Mouse (Mus musculus) urinary bladder, postnatal 4 days (tissue): ENCODE measurements at regions not wholly inside any gene's neighbourhood (a gene's known extent, or its start where the extent isn't known, plus 50 kb on each side); places are given as distances from the start of the nearest gene placed in this dataset.
"Not testable (repeated sequence)": the region's sequence is repeated elsewhere in the genome, so short reads cannot be mapped to it uniquely, and the experiment has no call there.

Experiments used
- DNase-seq, 2 experiments: peaks; one replicate each; pipeline ENCODE4 v3.0.0; 2021 to 2022; ENCODE audit warnings: low spot score in 2 of 2

DNA sequence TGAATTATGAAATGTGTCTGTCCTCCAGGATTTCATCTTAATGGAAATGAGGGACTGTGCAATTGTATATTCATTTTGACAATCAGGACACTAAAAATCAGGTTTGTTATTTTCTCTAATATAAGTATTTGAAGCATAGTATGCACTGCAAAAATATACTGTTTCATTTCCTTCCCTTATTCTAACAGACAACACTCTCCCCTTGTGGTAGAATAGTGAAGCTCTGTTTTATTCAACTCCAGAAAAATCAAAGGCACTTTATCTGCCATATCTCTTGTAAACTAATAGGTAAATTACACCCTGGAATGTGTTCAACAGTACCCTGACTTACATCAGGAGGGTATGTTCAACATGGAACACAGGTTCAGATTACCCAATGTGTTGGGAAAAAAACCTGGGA, 137.7 kb upstream of the Zfp960 start:
- no peak for DNase-seq

DNA sequence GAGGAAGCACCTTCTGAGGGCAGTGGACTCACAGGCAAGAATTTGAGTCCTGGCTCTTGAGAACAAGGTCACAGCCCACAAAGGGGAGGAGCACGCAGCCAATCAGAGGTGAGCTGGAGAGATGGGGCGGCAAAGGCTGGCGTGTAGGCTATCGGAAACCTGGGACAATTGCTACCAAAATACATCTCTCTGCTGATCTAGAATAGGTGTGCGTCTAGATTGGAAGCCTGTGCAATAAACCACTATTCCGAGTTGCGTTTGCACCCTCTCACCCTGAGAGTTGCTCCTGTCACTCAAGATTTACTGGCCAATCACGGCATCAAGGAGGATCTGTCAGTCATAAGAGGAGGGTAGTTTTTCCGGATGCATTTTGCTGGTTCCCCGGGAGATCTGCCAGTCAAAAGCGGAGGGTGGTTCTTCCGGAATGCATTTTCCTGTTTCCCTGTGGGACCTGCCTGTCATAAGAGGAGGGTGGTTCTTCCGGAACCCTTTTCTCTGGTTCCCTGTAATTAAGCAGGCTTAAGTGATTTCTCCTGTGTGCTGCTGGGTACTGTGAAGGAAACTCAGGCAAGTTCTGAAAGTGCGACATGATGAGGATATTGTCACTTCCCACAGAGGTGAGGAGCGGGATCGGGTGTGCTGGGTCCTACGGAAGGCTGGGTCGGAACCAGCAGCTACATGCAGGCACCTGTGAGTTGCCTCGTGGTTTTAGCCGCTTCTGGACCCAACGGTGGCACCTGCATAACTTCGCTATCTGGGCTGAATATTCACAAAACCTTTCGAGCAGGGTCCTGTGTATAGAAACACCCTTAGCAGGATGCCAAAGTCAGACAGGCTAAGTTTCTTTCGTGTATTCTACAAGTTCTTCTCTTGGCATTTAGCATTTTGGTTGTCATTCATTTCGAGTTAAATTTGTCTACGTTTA, 112.6 kb upstream of the Zfp960 start:
- peak; percentile 80 to 81 for DNase-seq

DNA sequence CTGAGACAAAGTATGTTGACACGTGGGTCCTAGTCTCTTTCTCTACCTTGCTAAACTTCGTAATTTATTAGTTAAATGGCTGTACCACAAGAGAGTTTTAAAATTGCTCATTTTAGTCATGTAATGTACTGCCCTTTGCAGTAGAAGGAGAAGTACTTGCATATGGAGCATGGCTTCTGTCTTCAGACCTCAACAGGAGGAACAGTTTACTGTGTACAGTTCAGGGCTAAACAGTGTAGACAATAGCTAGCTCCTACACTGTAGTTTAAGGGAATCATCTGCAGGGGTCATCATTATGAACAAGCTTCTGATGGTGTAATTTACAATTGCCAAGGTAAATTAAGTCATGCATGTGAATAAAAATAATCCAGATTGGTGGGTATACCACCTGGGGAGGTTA, 111.8 kb upstream of the Zfp960 start:
- not testable (repeated sequence) for DNase-seq

DNA sequence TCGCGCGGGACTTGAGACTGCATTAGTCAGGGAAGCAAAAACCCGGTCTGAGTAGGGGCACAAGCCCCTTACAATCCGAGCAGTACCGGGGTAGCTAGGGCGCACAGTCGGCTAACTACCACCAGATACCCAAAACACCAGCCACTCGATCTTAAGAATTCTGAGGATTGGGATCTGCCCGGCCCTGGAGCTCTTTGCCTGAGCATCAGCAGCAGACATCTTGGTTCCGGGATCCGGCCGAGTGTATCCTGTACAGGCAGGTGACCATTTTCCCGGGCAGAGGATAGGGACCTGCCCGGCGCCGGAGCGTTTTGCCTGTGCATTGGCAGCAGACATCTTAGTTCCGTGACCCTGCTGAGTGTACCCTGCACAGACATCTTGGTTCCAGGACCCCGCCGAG, 66.7 kb upstream of the Zfp960 start:
- not testable (repeated sequence) for DNase-seq

DNA sequence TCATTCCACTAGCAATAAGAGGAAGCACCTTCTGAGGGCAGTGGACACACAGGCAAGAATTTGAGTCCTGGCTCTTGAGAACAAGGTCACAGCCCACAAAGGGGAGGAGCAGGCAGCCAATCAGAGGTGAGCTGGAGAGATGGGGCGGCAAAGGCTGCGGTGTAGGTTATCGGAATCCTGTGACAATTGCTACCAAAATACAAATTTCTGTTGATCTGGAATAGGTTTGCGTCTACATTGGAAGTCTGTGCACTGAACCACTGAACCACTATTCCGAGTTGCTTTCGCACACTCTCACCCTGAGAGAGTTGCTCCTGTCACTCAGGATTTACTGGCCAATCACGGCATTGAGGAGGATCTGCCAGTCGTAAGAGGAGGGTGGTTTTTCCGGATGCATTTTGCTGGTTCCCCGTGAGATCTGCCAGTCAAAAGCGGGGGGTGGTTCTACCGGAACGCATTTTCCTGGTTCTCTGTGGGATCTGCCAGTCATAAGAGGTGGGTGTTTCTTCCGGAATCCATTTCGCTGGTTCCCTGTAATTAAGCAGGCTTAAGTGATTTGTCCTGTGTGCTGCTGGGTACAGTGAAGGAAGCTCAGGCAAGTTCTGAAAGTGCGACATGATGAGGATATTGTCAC, 59.2 kb upstream of the Zfp960 start:
- DNase-seq = peak; percentile 80

DNA sequence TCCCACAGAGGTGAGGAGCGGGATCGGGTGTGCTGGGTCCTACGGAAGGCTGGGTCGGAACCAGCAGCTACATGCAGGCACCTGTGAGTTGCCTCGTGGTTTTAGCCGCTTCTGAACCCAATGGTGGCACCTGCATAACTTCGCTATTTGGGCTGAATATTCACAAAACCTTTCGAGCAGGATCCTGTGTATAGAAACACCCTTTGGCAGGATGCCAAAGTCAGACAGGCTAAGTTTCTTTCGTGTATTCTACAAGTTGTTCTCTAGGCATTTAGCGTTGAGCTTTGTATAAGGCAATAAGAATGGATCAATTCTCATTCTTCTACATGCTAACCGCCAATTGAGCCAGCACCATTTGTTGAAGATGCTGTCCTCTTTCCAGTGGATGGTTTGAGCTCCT, 58.6 kb upstream of the Zfp960 start:
- not testable (repeated sequence) for DNase-seq
